ENCODE assay signal across 24 mouse cellular contexts in genomic region chr5:111669139-111669538, GRCm38 (mm10).
"Had no signal": no experiment of that assay in that cellular context is flagged by ENCODE, and none has a peak within 500 bp of the region (broad histone marks: within the 10 kb centered on the region; RNA-seq: fewer than 3 reads in every experiment).

No protein-coding gene starts in this region.

- H3K9ac ChIP-seq: heart, embryonic 13.5 days; heart, embryonic 15.5 days; hindbrain, embryonic 13.5 days; hindbrain, embryonic 15.5 days; kidney, embryonic 15.5 days; limb, embryonic 13.5 days; limb, embryonic 15.5 days had no signal

- DNase-seq: gastrocnemius, postnatal 14 days; gastrocnemius, postnatal 36 days; heart, adult 11 months; heart, adult 2 months; heart, postnatal 14 days; heart, postnatal 36 days; kidney, adult 11 months; kidney, adult 2 months; kidney, adult 9 months; kidney, postnatal 14 days; kidney, postnatal 36 days; layer of hippocampus, adult 9-11 months; layer of hippocampus, postnatal 36 days; left cerebral cortex, postnatal 4 days had no signal

- ATAC-seq: hindbrain, postnatal 0 days had no signal

- H3K27me3 ChIP-seq: hindbrain, embryonic 15.5 days; limb, embryonic 15.5 days had no signal

- H3K27ac ChIP-seq: heart, adult 2 months; heart, embryonic 13.5 days; heart, embryonic 15.5 days; hindbrain, embryonic 13.5 days; hindbrain, embryonic 15.5 days; hindbrain, postnatal 0 days; kidney, embryonic 15.5 days; kidney, postnatal 0 days; limb, embryonic 13.5 days; limb, embryonic 15.5 days had no signal

- H3K4me1 ChIP-seq: hindbrain, embryonic 15.5 days had no signal

- H3K4me3 ChIP-seq: heart, adult 2 months; heart, embryonic 13.5 days; heart, embryonic 15.5 days; hindbrain, embryonic 13.5 days; hindbrain, embryonic 15.5 days; kidney, embryonic 15.5 days; limb, embryonic 13.5 days; limb, embryonic 15.5 days had no signal

- H3K9me3 ChIP-seq: heart, embryonic 15.5 days; hindbrain, embryonic 15.5 days; limb, embryonic 15.5 days had no signal

- H3K4me2 ChIP-seq: heart, embryonic 11.5 days; heart, embryonic 13.5 days; heart, embryonic 15.5 days; hindbrain, embryonic 13.5 days; hindbrain, embryonic 15.5 days; kidney, embryonic 15.5 days; limb, embryonic 13.5 days; limb, embryonic 15.5 days had no signal

- H3K36me3 ChIP-seq: heart, embryonic 13.5 days; heart, embryonic 15.5 days; hindbrain, embryonic 13.5 days; hindbrain, embryonic 15.5 days; kidney, embryonic 15.5 days; limb, embryonic 13.5 days; limb, embryonic 15.5 days had no signal
